Mouse (Mus musculus) forebrain, embryonic 12.5 days (tissue): ENCODE data around the gene Ttc33. TPM values are rescaled to one million over a fixed set of nuclear protein-coding genes. Genes with fewer than 3 reads are reported as not detected.

ENCODE experiments used
- ATAC-seq: fragments of 200-750 bp; cut with Nextera tagmentation; 2 replicates; pipeline ENCODE4 v1.8.0; 2017; ENCODE audit warnings: moderate TSS enrichment; ENCODE audit not compliant: low FRiP score
- H3K27ac ChIP-seq: fragments of 300-500 bp; sonication (generic); 2 replicates; pipeline ENCODE4 v1.5.1; 2016; ENCODE audit warnings: mild to moderate bottlenecking
- H3K27me3 ChIP-seq: fragments of 300-500 bp; sonication (generic); 2 replicates; pipeline ENCODE4 v1.6.1; 2016; ENCODE audit warnings: mild to moderate bottlenecking
- H3K36me3 ChIP-seq: fragments of 300-500 bp; sonication (generic); replicated peaks from 2 replicates; pipeline ENCODE4 v1.6.1; 2016; ENCODE audit warnings: mild to moderate bottlenecking
- H3K4me1 ChIP-seq: fragments of 300-500 bp; sonication (generic); 2 replicates; pipeline ENCODE4 v1.6.1; 2016
- H3K4me2 ChIP-seq: fragments of 300-500 bp; sonication (generic); 2 replicates; pipeline ENCODE4 v1.6.1; 2016; ENCODE audit warnings: mild to moderate bottlenecking, moderate library complexity
- H3K4me3 ChIP-seq: fragments of 300-500 bp; sonication (generic); replicated peaks from 2 replicates; pipeline ENCODE4 v1.5.1; 2016; ENCODE audit warnings: mild to moderate bottlenecking
- H3K9ac ChIP-seq: fragments of 300-500 bp; sonication (generic); 2 replicates; pipeline ENCODE4 v1.6.1; 2016; ENCODE audit warnings: mild to moderate bottlenecking
- H3K9me3 ChIP-seq: fragments of 300-500 bp; sonication (generic); 2 replicates; pipeline ENCODE4 v1.6.1; 2016
- WGBS: fragments of 180-500 bp; shearing (Covaris S2); methylation state at CpG from one replicate; pipeline ENCODE4 v1.1.7; 2016; 5-methylcytosine and 5-hydroxymethylcytosine counted together
- polyA plus RNA-seq: library from polyadenylated mRNA; unstranded; fragments of >200 nt; fragmentation: Nextera tagmentation; extraction: Ambion mirVana; gene quantifications from 2 replicates; pipeline ENCODE4 v1.2.1, GENCODE M21; 2016

The Ttc33 gene
- polyA plus RNA-seq, 1 experiment from 2014 or later: 42.4 TPM

- H3K9me3 ChIP-seq: 0 out of 2 replicates have a peak, but pooled peaks cover under 1% of the 10 kb centered on the region
- ATAC-seq: peak; percentile 52; the same call in 1 of the 2 replicates
- H3K4me1 ChIP-seq: peaks cover 5% of the 10 kb centered on the region
- H3K27me3 ChIP-seq: peaks cover 27% of the 10 kb centered on the region
- H3K4me2 ChIP-seq: no peak overlapping the region
- H3K27ac ChIP-seq: no peak overlapping the region
- H3K4me3 ChIP-seq: no peak overlapping the region
- no peaks in the 10 kb centered on the region for H3K36me3 ChIP-seq
- 67% methylated on average over 7 of the region's 7 CpGs for WGBS
- H3K9ac ChIP-seq: no peak overlapping the region
Measured at GRCm38 (mm10) chr15:5237012-5237660, 51.8 kb downstream of the Ttc33 start.

- H3K27ac ChIP-seq: no peak overlapping the region
- no peak overlapping the region for H3K4me3 ChIP-seq
- ATAC-seq: no peak
- H3K9me3 ChIP-seq: 0 out of 2 replicates have a peak, but pooled peaks cover 3% of the 10 kb centered on the region
- H3K27me3 ChIP-seq: peaks cover 36% of the 10 kb centered on the region
- H3K9ac ChIP-seq: no peak overlapping the region
- 84% methylated on average over 7 of the region's 7 CpGs for WGBS
- H3K36me3 ChIP-seq: no peaks in the 10 kb centered on the region
- peaks cover 13% of the 10 kb centered on the region for H3K4me1 ChIP-seq
- no peak overlapping the region for H3K4me2 ChIP-seq
Measured at GRCm38 (mm10) chr15:5238073-5238472, 52.7 kb downstream of the Ttc33 start.

- 94% methylated on average over 4 of the region's 4 CpGs for WGBS
- Histone ChIP-seq H3K36me3 (no peaks in the 10 kb centered on the region), H3K9me3 (0 out of 2 replicates have a peak, but pooled peaks cover 3% of the 10 kb centered on the region), H3K4me1 (peaks cover 15% of the 10 kb centered on the region), H3K4me3 (no peak overlapping the region), H3K9ac (no peak overlapping the region), H3K27me3 (peaks cover 41% of the 10 kb centered on the region), H3K4me2 (no peak overlapping the region), H3K27ac (no peak overlapping the region)
- ATAC-seq: no peak
Measured at GRCm38 (mm10) chr15:5238553-5238952, 53.2 kb downstream of the Ttc33 start.

- WGBS: 77% methylated on average over 4 of the region's 4 CpGs
Measured at GRCm38 (mm10) chr15:5239361-5239760, 54.0 kb downstream of the Ttc33 start.

GRCm38 (mm10) chr15:5239901-5240300, 54.6 kb downstream of the Ttc33 start:
- WGBS: 73% methylated on average over 6 of the region's 6 CpGs
- ATAC-seq: no peak
- H3K27ac ChIP-seq: no peak overlapping the region
- H3K9ac ChIP-seq: no peak overlapping the region
- 0 out of 2 replicates have a peak, but pooled peaks cover 3% of the 10 kb centered on the region for H3K9me3 ChIP-seq
- H3K36me3 ChIP-seq: no peaks in the 10 kb centered on the region
- peaks cover 54% of the 10 kb centered on the region for H3K27me3 ChIP-seq
- H3K4me1 ChIP-seq: peaks cover 27% of the 10 kb centered on the region
- H3K4me2 ChIP-seq: no peak overlapping the region
- H3K4me3 ChIP-seq: no peak overlapping the region

More at GRCm38 (mm10) chr15:5239361-5239760, 54.0 kb downstream of the Ttc33 start:
- ATAC-seq: no peak
- Histone ChIP-seq H3K27ac (no peak overlapping the region), H3K4me2 (no peak overlapping the region), H3K4me3 (no peak overlapping the region), H3K9me3 (0 out of 2 replicates have a peak, but pooled peaks cover 3% of the 10 kb centered on the region), H3K4me1 (peaks cover 22% of the 10 kb centered on the region), H3K9ac (no peak overlapping the region), H3K36me3 (no peaks in the 10 kb centered on the region), H3K27me3 (peaks cover 49% of the 10 kb centered on the region)

GRCm38 (mm10) chr15:5240360-5240759, 55.0 kb downstream of the Ttc33 start:
- Histone ChIP-seq H3K4me3 (no peak overlapping the region), H3K4me1 (peaks cover 27% of the 10 kb centered on the region), H3K27me3 (peaks cover 57% of the 10 kb centered on the region), H3K4me2 (no peak overlapping the region), H3K27ac (no peak overlapping the region), H3K9me3 (0 out of 2 replicates have a peak, but pooled peaks cover 3% of the 10 kb centered on the region), H3K36me3 (no peaks in the 10 kb centered on the region), H3K9ac (no peak overlapping the region)
- ATAC-seq: no peak
- WGBS: 83% methylated on average over 6 of the region's 6 CpGs

GRCm38 (mm10) chr15:5241304-5242201, 56.2 kb downstream of the Ttc33 start:
- Histone ChIP-seq H3K27ac (no peak overlapping the region), H3K4me3 (peak overlapping the region; percentile 49), H3K36me3 (no peaks in the 10 kb centered on the region), H3K9ac (peak overlapping the region; percentile 36), H3K27me3 (peaks cover 65% of the 10 kb centered on the region), H3K9me3 (0 out of 2 replicates have a peak, but pooled peaks cover 3% of the 10 kb centered on the region), H3K4me1 (peaks cover 27% of the 10 kb centered on the region), H3K4me2 (peak overlapping the region; percentile 88)
- WGBS: 15% methylated on average over 12 of the region's 12 CpGs
- 0 out of 2 replicates have a peak, but pooled peaks have one; percentile 15 for ATAC-seq

GRCm38 (mm10) chr15:5242241-5243035, 57.1 kb downstream of the Ttc33 start:
- peaks cover 69% of the 10 kb centered on the region for H3K27me3 ChIP-seq

GRCm38 (mm10) chr15:5243036-5243958, 58.0 kb downstream of the Ttc33 start:
- WGBS: 7% methylated on average over 40 of the region's 40 CpGs
- Histone ChIP-seq H3K4me1 (peaks cover 27% of the 10 kb centered on the region), H3K27ac (no peak overlapping the region), H3K4me2 (peak overlapping the region; percentile 88), H3K9ac (peak overlapping the region; percentile 48; the same call in 1 of the 2 replicates), H3K4me3 (peak overlapping the region; percentile 49), H3K9me3 (0 out of 2 replicates have a peak, but pooled peaks cover 3% of the 10 kb centered on the region), H3K27me3 (peaks cover 69% of the 10 kb centered on the region), H3K36me3 (no peaks in the 10 kb centered on the region)
- ATAC-seq: no peak

More at GRCm38 (mm10) chr15:5242241-5243035, 57.1 kb downstream of the Ttc33 start:
- Histone ChIP-seq H3K36me3 (no peaks in the 10 kb centered on the region), H3K4me3 (peak overlapping the region; percentile 49), H3K9ac (peak overlapping the region; percentile 36), H3K4me2 (peak overlapping the region; percentile 88), H3K27ac (no peak overlapping the region), H3K4me1 (peaks cover 27% of the 10 kb centered on the region), H3K9me3 (0 out of 2 replicates have a peak, but pooled peaks cover 3% of the 10 kb centered on the region)
- peak; percentile 51 for ATAC-seq
- WGBS: 2% methylated on average over 61 of the region's 61 CpGs

GRCm38 (mm10) chr15:5243959-5244905, 58.9 kb downstream of the Ttc33 start, which contains the start of gene Ptger4:
Ptger4 (minus strand) TSS chr15:5244187.
- H3K27me3 ChIP-seq: peaks cover 69% of the 10 kb centered on the region
- no peaks in the 10 kb centered on the region for H3K36me3 ChIP-seq
- H3K4me3 ChIP-seq: peak within 1 kb of the TSS; percentile 49
- H3K27ac ChIP-seq: no peak within 1 kb of the TSS
- peak within 1 kb of the TSS; percentile 48 for H3K9ac ChIP-seq
- 0 out of 2 replicates have a peak, but pooled peaks cover 3% of the 10 kb centered on the region for H3K9me3 ChIP-seq
- ATAC-seq: peak; percentile 98
- peak within 1 kb of the TSS; percentile 88 for H3K4me2 ChIP-seq
- under 1% methylated on average over 61 of the region's 61 CpGs for WGBS
- peaks cover 27% of the 10 kb centered on the region for H3K4me1 ChIP-seq
